Mouse (Mus musculus) myocyte (in vitro differentiated cells): ENCODE measurements around the gene Lingo2.

ENCODE experiments used
- MAX ChIP-seq: IDR thresholded peaks from one replicate; pipeline ENCODE4 v1.6.1; 2011; ENCODE audit warnings: low read depth, mild to moderate bottlenecking, control low read depth
- MYOD1 ChIP-seq, 3 experiments: IDR thresholded peaks; one replicate each; pipeline ENCODE4 v1.6.1; 2011; ENCODE audit warnings: control low read depth in 2 of 3, low read depth in 2 of 3, mild to moderate bottlenecking in 2 of 3, moderate library complexity in 1 of 3; ENCODE audit not compliant: insufficient read length in 2 of 3, control insufficient read depth in 1 of 3
- MYOG ChIP-seq, 3 experiments: IDR thresholded peaks; one replicate each; pipeline ENCODE4 v1.6.1; 2011; ENCODE audit warnings: control low read depth in 2 of 3, low read depth in 2 of 3, mild to moderate bottlenecking in 2 of 3; ENCODE audit not compliant: insufficient read length in 2 of 3, control insufficient read depth in 1 of 3, insufficient read depth in 1 of 3
- POLR2A ChIP-seq: IDR thresholded peaks from one replicate; pipeline ENCODE4 v1.6.1; 2011; ENCODE audit warnings: low read depth, mild to moderate bottlenecking, control low read depth, moderate library complexity; ENCODE audit not compliant: insufficient read length
- USF1 ChIP-seq: IDR thresholded peaks from one replicate; pipeline ENCODE4 v1.6.1; 2011; ENCODE audit warnings: low read depth, mild to moderate bottlenecking, control low read depth, moderate library complexity

DNA sequence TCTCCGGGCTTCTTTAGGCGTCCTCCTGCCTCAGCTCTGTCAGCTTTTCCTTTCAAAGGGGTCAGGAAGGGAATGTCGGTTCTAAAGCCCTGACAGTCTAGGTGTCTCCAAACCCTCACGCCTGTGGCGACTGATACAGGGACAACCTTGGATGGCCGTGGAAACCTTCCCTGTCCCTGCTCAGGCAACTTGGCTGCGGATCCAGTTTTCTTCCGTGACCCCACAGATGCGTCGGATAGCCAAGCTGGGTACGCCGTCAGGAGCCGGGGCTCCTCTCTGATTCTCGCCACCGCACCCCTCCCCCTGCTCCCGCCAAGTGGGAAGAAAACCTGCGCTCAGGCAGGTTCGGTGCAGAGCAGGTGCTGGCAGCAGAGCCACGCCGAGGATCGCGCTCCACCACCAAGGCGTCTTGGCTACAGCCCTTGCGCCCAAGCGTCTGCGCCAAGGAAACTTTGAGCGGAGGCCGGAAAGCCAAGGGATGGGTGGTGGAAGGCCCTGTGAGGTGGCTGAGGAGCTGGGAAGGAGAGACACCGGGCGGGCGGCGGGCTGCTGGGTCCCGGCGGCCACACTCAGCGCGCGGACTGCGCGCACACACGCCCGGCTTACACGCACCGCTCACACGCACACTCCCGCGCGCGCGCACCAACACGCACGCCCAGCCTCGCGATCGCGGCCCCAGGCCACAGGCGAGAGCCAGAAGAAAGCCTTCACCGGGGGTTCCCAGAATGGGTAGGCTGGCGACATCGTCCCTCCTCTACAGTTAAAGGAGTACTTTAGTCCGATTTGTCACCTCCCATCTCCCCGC lies at the start of gene Lingo2:
- TF ChIP-seq USF1: no peak
- TF ChIP-seq MYOD1 (IDR thresholded peaks at IDR 0.05; ENCODE audit: control insufficient read depth in 1 of 3, insufficient read length in 2 of 3, low read depth in 2 of 3): no peak
- no peak for TF ChIP-seq POLR2A
- no peak for TF ChIP-seq MYOG (IDR thresholded peaks at IDR 0.05; ENCODE audit: control insufficient read depth in 1 of 3, insufficient read depth in 1 of 3, insufficient read length in 2 of 3, low read depth in 2 of 3)
- TF ChIP-seq MAX: no peak
